Mouse (Mus musculus) brain, embryonic 14.5 days (tissue): ENCODE data around the gene 1500011B03Rik.
A peak's percentile ranks its signal among the peaks of the same experiment; 100 is the strongest.

Source experiments
- CTCF ChIP-seq: fragments of 200-500 bp; IDR thresholded peaks from 2 replicates; pipeline ENCODE4 v1.5.1; 2012; ENCODE audit warnings: inconsistent platforms, mild to moderate bottlenecking, moderate library complexity, borderline replicate concordance; ENCODE audit not compliant: insufficient read depth, insufficient read length; ENCODE audit errors: extremely low read depth
- POLR2A ChIP-seq: fragments of 200-500 bp; IDR thresholded peaks from 2 replicates; pipeline ENCODE4 v1.6.1; 2012; ENCODE audit warnings: mild to moderate bottlenecking, inconsistent platforms, borderline replicate concordance; ENCODE audit not compliant: poor library complexity, insufficient read depth, insufficient read length, severe bottlenecking; ENCODE audit errors: extremely low read depth

- TF ChIP-seq CTCF, result peak; percentile 65; the same call in 1 of the 2 replicates
- no peak for TF ChIP-seq POLR2A
Observed at GRCm38 (mm10) chr5:114824197-114824596, 929 bp upstream of the 1500011B03Rik start.
